Mouse (Mus musculus) intestine, postnatal 0 days (tissue): ENCODE data around the gene Adgrl2. TPM values are rescaled to one million over a fixed set of nuclear protein-coding genes. Genes with fewer than 3 reads are reported as not detected.

Source experiments
- ATAC-seq: fragments of 200-750 bp; cut with Nextera tagmentation; 2 replicates; pipeline ENCODE4 v1.8.0; 2017; ENCODE audit warnings: mild to moderate bottlenecking, moderate TSS enrichment, moderate library complexity
- H3K27ac ChIP-seq: fragments of 300-500 bp; sonication (generic); 2 replicates; pipeline ENCODE4 v1.5.1; 2014; ENCODE audit warnings: mild to moderate bottlenecking, low read depth, low read length, moderate library complexity
- H3K27me3 ChIP-seq: fragments of 300-500 bp; sonication (generic); replicated peaks from 2 replicates; pipeline ENCODE4 v1.6.1; 2014; ENCODE audit warnings: low read length, mixed read lengths; ENCODE audit not compliant: control insufficient read depth, insufficient read depth
- H3K36me3 ChIP-seq: fragments of 300-500 bp; sonication (generic); 2 replicates; pipeline ENCODE4 v1.6.1; 2014; ENCODE audit warnings: mild to moderate bottlenecking, moderate library complexity; ENCODE audit not compliant: control insufficient read depth, insufficient read depth
- H3K4me1 ChIP-seq: fragments of 300-500 bp; sonication (generic); replicated peaks from 2 replicates; pipeline ENCODE4 v1.6.1; 2014; ENCODE audit warnings: antibody characterized with exemption, low read length, mixed read lengths; ENCODE audit not compliant: control insufficient read depth, insufficient read depth
- H3K4me2 ChIP-seq: fragments of 300-500 bp; sonication (generic); replicated peaks from 2 replicates; pipeline ENCODE4 v1.6.1; 2014; ENCODE audit warnings: low read depth, mild to moderate bottlenecking, moderate library complexity
- H3K4me3 ChIP-seq: fragments of 300-500 bp; sonication (generic); 2 replicates; pipeline ENCODE4 v1.5.1; 2014; ENCODE audit warnings: low read depth, low read length
- H3K9ac ChIP-seq: fragments of 300-500 bp; sonication (generic); 2 replicates; pipeline ENCODE4 v1.6.1; 2014; ENCODE audit warnings: mild to moderate bottlenecking, low read depth, low read length
- H3K9me3 ChIP-seq: fragments of 300-500 bp; sonication (generic); 2 replicates; pipeline ENCODE4 v1.6.1; 2016; ENCODE audit warnings: mixed run types; ENCODE audit not compliant: control insufficient read depth
- CTCF ChIP-seq: sonication (generic); IDR thresholded peaks from 2 replicates; pipeline ENCODE4 v1.5.1; 2016; ENCODE audit warnings: low read depth, mild to moderate bottlenecking, control low read depth, antibody characterized with exemption, moderate library complexity
- WGBS: fragments of 180-500 bp; shearing (Covaris S2); extraction: QIAGEN DNeasy Blood & Tissue Kit; methylation state at CpG from one replicate; pipeline ENCODE4 v1.1.7; 2014; 5-methylcytosine and 5-hydroxymethylcytosine counted together
- polyA plus RNA-seq: library from polyadenylated mRNA; unstranded; fragments of >200 nt; fragmentation: Nextera tagmentation; extraction: Ambion mirVana; gene quantifications from 2 replicates; pipeline ENCODE4 v1.2.1, GENCODE M21; 2015

Adgrl2 gene
- polyA plus RNA-seq, 1 experiment from 2014 or later: 20.4 TPM

- H3K4me2 ChIP-seq: no peak overlapping the region
- no peak for TF ChIP-seq CTCF
- no peaks in the 10 kb centered on the region for H3K9me3 ChIP-seq
- H3K4me1 ChIP-seq: no peaks in the 10 kb centered on the region
- ATAC-seq: no peak
- H3K27ac ChIP-seq: no peak overlapping the region
- no peaks in the 10 kb centered on the region for H3K27me3 ChIP-seq
- no peaks in the 10 kb centered on the region for H3K36me3 ChIP-seq
- 91% methylated on average over 6 of the region's 6 CpGs for whole genome bisulfite sequencing
- no peak overlapping the region for H3K9ac ChIP-seq
- no peak overlapping the region for H3K4me3 ChIP-seq
These were observed 77.8 kb downstream of the Adgrl2 start for GRCm38 (mm10) chr3:148912536-148912935.

GRCm38 (mm10) chr3:148907873-148908272 lies 82.5 kb downstream of the Adgrl2 start:
- no peak for ATAC-seq
- Histone ChIP-seq H3K36me3 (no peaks in the 10 kb centered on the region), H3K9me3 (no peaks in the 10 kb centered on the region), H3K4me3 (no peak overlapping the region), H3K4me2 (no peak overlapping the region), H3K27ac (no peak overlapping the region), H3K4me1 (peaks cover 9% of the 10 kb centered on the region), H3K9ac (no peak overlapping the region), H3K27me3 (no peaks in the 10 kb centered on the region)
- 73% methylated on average over 3 of the region's 3 CpGs for WGBS
- no peak for TF ChIP-seq CTCF

GRCm38 (mm10) chr3:148907024-148907778 lies 83.2 kb downstream of the Adgrl2 start:
- H3K27me3 ChIP-seq: no peaks in the 10 kb centered on the region
- no peak overlapping the region for H3K4me2 ChIP-seq
- H3K27ac ChIP-seq: no peak overlapping the region
- TF ChIP-seq CTCF: no peak
- no peaks in the 10 kb centered on the region for H3K36me3 ChIP-seq
- ATAC-seq: peak; percentile 63
- H3K4me3 ChIP-seq: no peak overlapping the region
- H3K9me3 ChIP-seq: no peaks in the 10 kb centered on the region
- H3K9ac ChIP-seq: no peak overlapping the region
- peaks cover 9% of the 10 kb centered on the region for H3K4me1 ChIP-seq
- WGBS: 32% methylated on average over 6 of the region's 6 CpGs

GRCm38 (mm10) chr3:148905906-148906779 lies 84.2 kb downstream of the Adgrl2 start:
- H3K9me3 ChIP-seq: no peaks in the 10 kb centered on the region
- H3K9ac ChIP-seq: no peak overlapping the region
- H3K4me2 ChIP-seq: no peak overlapping the region
- 62% methylated on average over 13 of the region's 13 CpGs for WGBS
- no peaks in the 10 kb centered on the region for H3K36me3 ChIP-seq
- peaks cover 9% of the 10 kb centered on the region for H3K4me1 ChIP-seq
- H3K4me3 ChIP-seq: no peak overlapping the region
- no peaks in the 10 kb centered on the region for H3K27me3 ChIP-seq
- no peak overlapping the region for H3K27ac ChIP-seq
- ATAC-seq: 0 out of 2 replicates have a peak, but pooled peaks have one; percentile 28
- TF ChIP-seq CTCF: no peak

GRCm38 (mm10) chr3:148905435-148905834 lies 84.9 kb downstream of the Adgrl2 start:
- ATAC-seq: no peak
- Histone ChIP-seq H3K27me3 (no peaks in the 10 kb centered on the region), H3K4me3 (no peak overlapping the region), H3K9ac (no peak overlapping the region), H3K4me2 (no peak overlapping the region), H3K9me3 (no peaks in the 10 kb centered on the region), H3K36me3 (no peaks in the 10 kb centered on the region), H3K4me1 (peaks cover 9% of the 10 kb centered on the region), H3K27ac (no peak overlapping the region)
- WGBS: 75% methylated on average over 7 of the region's 7 CpGs
- no peak for TF ChIP-seq CTCF

GRCm38 (mm10) chr3:148899857-148900256 lies 90.5 kb downstream of the Adgrl2 start:
- no peaks in the 10 kb centered on the region for H3K27me3 ChIP-seq
- TF ChIP-seq CTCF: no peak
- H3K9me3 ChIP-seq: no peaks in the 10 kb centered on the region
- H3K4me3 ChIP-seq: no peak overlapping the region
- WGBS: 27% methylated on average over 6 of the region's 6 CpGs
- ATAC-seq: peak; percentile 88
- peaks cover 4% of the 10 kb centered on the region; the same call in 1 of the 2 replicates for H3K4me1 ChIP-seq
- peak overlapping the region; percentile 29 for H3K27ac ChIP-seq
- H3K36me3 ChIP-seq: no peaks in the 10 kb centered on the region
- H3K9ac ChIP-seq: no peak overlapping the region
- H3K4me2 ChIP-seq: peak overlapping the region; percentile 28; the same call in 1 of the 2 replicates
